Mouse (Mus musculus): ENCODE measurements around the gene Casp12. TPM values are rescaled to one million over a fixed set of nuclear protein-coding genes. Genes with fewer than 3 reads are reported as not detected.
"Not testable (repeated sequence)": the region's sequence is repeated elsewhere in the genome, so short reads cannot be mapped to it uniquely, and the experiment has no call there.

Casp12 gene
- polyA plus RNA-seq, 1 experiment from 2014 or later: 0.29 TPM

GRCm38 (mm10) chr9:5333422-5333821 is 11.8 kb upstream of the Casp12 start:
- Histone ChIP-seq H3K36me3 (ENCODE audit: control insufficient read depth, insufficient read depth, low read length) (no peaks in the 10 kb centered on the region), H3K9me3 (ENCODE audit: control insufficient read depth, low read length) (no peaks in the 10 kb centered on the region), H3K27me3 (ENCODE audit: control insufficient read depth, insufficient read depth, low read length) (no peaks in the 10 kb centered on the region), H3K4me3 (ENCODE audit: low read depth, low read length) (no peak overlapping the region), H3K27ac (ENCODE audit: low read depth, low read length) (no peak overlapping the region), H3K4me1 (ENCODE audit: control insufficient read depth, insufficient read depth, low read length) (no peaks in the 10 kb centered on the region), H3K4me2 (no peak overlapping the region), H3K9ac (ENCODE audit: low read length) (no peak overlapping the region)
- WGBS: 94% methylated on average over 1 of the region's 1 CpGs
- DNase-seq (ENCODE audit: low spot score, missing footprints) (no peak), ATAC-seq (ENCODE audit: low FRiP score) (no peak)

GRCm38 (mm10) chr9:5343092-5343491 is 2.1 kb upstream of the Casp12 start:
- Histone ChIP-seq H3K27ac (ENCODE audit: low read depth, low read length) (no peak overlapping the region), H3K27me3 (ENCODE audit: control insufficient read depth, insufficient read depth, low read length) (no peaks in the 10 kb centered on the region), H3K4me3 (ENCODE audit: low read depth, low read length) (no peak overlapping the region), H3K4me1 (ENCODE audit: control insufficient read depth, insufficient read depth, low read length) (no peaks in the 10 kb centered on the region), H3K4me2 (no peak overlapping the region), H3K36me3 (ENCODE audit: control insufficient read depth, insufficient read depth, low read length) (no peaks in the 10 kb centered on the region), H3K9ac (ENCODE audit: low read length) (no peak overlapping the region), H3K9me3 (ENCODE audit: control insufficient read depth, low read length) (no peaks in the 10 kb centered on the region)
- WGBS: 90% methylated on average over 1 of the region's 1 CpGs
- ATAC-seq (ENCODE audit: low FRiP score) (no peak), DNase-seq (ENCODE audit: low spot score, missing footprints) (no peak)

- H3K36me3 ChIP-seq (ENCODE audit: control insufficient read depth, insufficient read depth, low read length): no peaks in the 10 kb centered on the region
- no peaks in the 10 kb centered on the region for H3K4me1 ChIP-seq (ENCODE audit: control insufficient read depth, insufficient read depth, low read length)
- no peak overlapping the region for H3K27ac ChIP-seq (ENCODE audit: low read depth, low read length)
- ATAC-seq (ENCODE audit: low FRiP score) (no peak), DNase-seq (ENCODE audit: low spot score, missing footprints) (no peak)
- no peak overlapping the region for H3K4me2 ChIP-seq
- H3K9ac ChIP-seq (ENCODE audit: low read length): no peak overlapping the region
- 93% methylated on average over 4 of the region's 4 CpGs for WGBS
- no peak overlapping the region for H3K4me3 ChIP-seq (ENCODE audit: low read depth, low read length)
- no peaks in the 10 kb centered on the region for H3K9me3 ChIP-seq (ENCODE audit: control insufficient read depth, low read length)
- H3K27me3 ChIP-seq (ENCODE audit: control insufficient read depth, insufficient read depth, low read length): no peaks in the 10 kb centered on the region
These were observed 1.1 kb upstream of the Casp12 start for GRCm38 (mm10) chr9:5344090-5344489.

- no peak overlapping the region for H3K27ac ChIP-seq (ENCODE audit: low read depth, low read length)
- ATAC-seq (ENCODE audit: low FRiP score): 0 out of 2 replicates have a peak, but pooled peaks have one; percentile 35
- H3K9me3 ChIP-seq (ENCODE audit: control insufficient read depth, low read length): no peaks in the 10 kb centered on the region
- H3K9ac ChIP-seq (ENCODE audit: low read length): no peak overlapping the region
- H3K27me3 ChIP-seq (ENCODE audit: control insufficient read depth, insufficient read depth, low read length): no peaks in the 10 kb centered on the region
- no peaks in the 10 kb centered on the region for H3K4me1 ChIP-seq (ENCODE audit: control insufficient read depth, insufficient read depth, low read length)
- no peak overlapping the region for H3K4me3 ChIP-seq (ENCODE audit: low read depth, low read length)
- no peak overlapping the region for H3K4me2 ChIP-seq
- DNase-seq (ENCODE audit: low spot score, missing footprints): no peak
- 82% methylated on average over 4 of the region's 4 CpGs for WGBS
- H3K36me3 ChIP-seq (ENCODE audit: control insufficient read depth, insufficient read depth, low read length): no peaks in the 10 kb centered on the region
These were observed 2.2 kb downstream of the Casp12 start for GRCm38 (mm10) chr9:5347381-5347780.

GRCm38 (mm10) chr9:5353673-5354072 is 8.4 kb downstream of the Casp12 start:
- no peaks in the 10 kb centered on the region for H3K36me3 ChIP-seq (ENCODE audit: control insufficient read depth, insufficient read depth, low read length)
- DNase-seq (ENCODE audit: low spot score, missing footprints): no peak
- 81% methylated on average over 2 of the region's 2 CpGs for WGBS

GRCm38 (mm10) chr9:5356801-5357200 is 11.6 kb downstream of the Casp12 start:
- no peak overlapping the region for H3K27ac ChIP-seq (ENCODE audit: low read depth, low read length)
- DNase-seq (ENCODE audit: low spot score, missing footprints): no peak
- H3K27me3 ChIP-seq (ENCODE audit: control insufficient read depth, insufficient read depth, low read length): no peaks in the 10 kb centered on the region
- no peaks in the 10 kb centered on the region for H3K4me1 ChIP-seq (ENCODE audit: control insufficient read depth, insufficient read depth, low read length)
- H3K9ac ChIP-seq (ENCODE audit: low read length): no peak overlapping the region
- no peak overlapping the region for H3K4me3 ChIP-seq (ENCODE audit: low read depth, low read length)
- H3K36me3 ChIP-seq (ENCODE audit: control insufficient read depth, insufficient read depth, low read length): no peaks in the 10 kb centered on the region
- H3K9me3 ChIP-seq (ENCODE audit: control insufficient read depth, low read length): no peaks in the 10 kb centered on the region
- no peak for ATAC-seq (ENCODE audit: low FRiP score)
- H3K4me2 ChIP-seq: no peak overlapping the region

More at GRCm38 (mm10) chr9:5353673-5354072, 8.4 kb downstream of the Casp12 start:
- Histone ChIP-seq H3K27me3 (ENCODE audit: control insufficient read depth, insufficient read depth, low read length) (no peaks in the 10 kb centered on the region), H3K4me3 (ENCODE audit: low read depth, low read length) (no peak overlapping the region), H3K9me3 (ENCODE audit: control insufficient read depth, low read length) (no peaks in the 10 kb centered on the region), H3K27ac (ENCODE audit: low read depth, low read length) (no peak overlapping the region), H3K4me2 (no peak overlapping the region), H3K4me1 (ENCODE audit: control insufficient read depth, insufficient read depth, low read length) (no peaks in the 10 kb centered on the region), H3K9ac (ENCODE audit: low read length) (no peak overlapping the region)
- ATAC-seq (ENCODE audit: low FRiP score): no peak

GRCm38 (mm10) chr9:5393561-5393960 is 48.3 kb downstream of the Casp12 start:
- DNase-seq (ENCODE audit: low spot score, missing footprints) (no peak), ATAC-seq (ENCODE audit: low FRiP score) (no peak)
- Histone ChIP-seq H3K27ac (ENCODE audit: low read depth, low read length) (no peak overlapping the region), H3K9ac (ENCODE audit: low read length) (no peak overlapping the region), H3K9me3 (ENCODE audit: control insufficient read depth, low read length) (no peaks in the 10 kb centered on the region), H3K4me3 (ENCODE audit: low read depth, low read length) (no peak overlapping the region), H3K4me1 (ENCODE audit: control insufficient read depth, insufficient read depth, low read length) (no peaks in the 10 kb centered on the region), H3K27me3 (ENCODE audit: control insufficient read depth, insufficient read depth, low read length) (no peaks in the 10 kb centered on the region), H3K36me3 (ENCODE audit: control insufficient read depth, insufficient read depth, low read length) (no peaks in the 10 kb centered on the region), H3K4me2 (no peak overlapping the region)

GRCm38 (mm10) chr9:5395861-5396260 is 50.6 kb downstream of the Casp12 start:
- 89% methylated on average over 5 of the region's 5 CpGs for WGBS
- not testable (repeated sequence) for H3K27ac ChIP-seq (ENCODE audit: low read depth, low read length); H3K27me3 ChIP-seq (ENCODE audit: control insufficient read depth, insufficient read depth, low read length); H3K9me3 ChIP-seq (ENCODE audit: control insufficient read depth, low read length); DNase-seq (ENCODE audit: low spot score, missing footprints); H3K4me3 ChIP-seq (ENCODE audit: low read depth, low read length); ATAC-seq (ENCODE audit: low FRiP score); H3K4me1 ChIP-seq (ENCODE audit: control insufficient read depth, insufficient read depth, low read length); H3K4me2 ChIP-seq; H3K9ac ChIP-seq (ENCODE audit: low read length); H3K36me3 ChIP-seq (ENCODE audit: control insufficient read depth, insufficient read depth, low read length)

GRCm38 (mm10) chr9:5410988-5411568 is 65.8 kb downstream of the Casp12 start:
- Histone ChIP-seq H3K4me3 (ENCODE audit: low read depth, low read length) (no peak overlapping the region), H3K9ac (ENCODE audit: low read length) (no peak overlapping the region), H3K4me2 (no peak overlapping the region), H3K36me3 (ENCODE audit: control insufficient read depth, insufficient read depth, low read length) (no peaks in the 10 kb centered on the region), H3K27me3 (ENCODE audit: control insufficient read depth, insufficient read depth, low read length) (no peaks in the 10 kb centered on the region), H3K27ac (ENCODE audit: low read depth, low read length) (no peak overlapping the region), H3K4me1 (ENCODE audit: control insufficient read depth, insufficient read depth, low read length) (no peaks in the 10 kb centered on the region), H3K9me3 (ENCODE audit: control insufficient read depth, low read length) (no peaks in the 10 kb centered on the region)
- 82% methylated on average over 1 of the region's 1 CpGs for WGBS
- no peak for ATAC-seq (ENCODE audit: low FRiP score)
- DNase-seq (ENCODE audit: low spot score, missing footprints): no peak

Measured in midbrain, embryonic 11.5 days (tissue).